In genomic region chr9:107384396-107384795, GRCm38 (mm10) we compare ENCODE assay signal across 19 mouse cellular contexts. TPM values are rescaled to one million over a fixed set of nuclear protein-coding genes. Genes with fewer than 3 reads are reported as not detected.
A peak's percentile ranks its signal among the peaks of the same experiment; 100 is the strongest.
DNase-seq lines count a peak whose midpoint lies in the region; ATAC-seq and TF ChIP-seq lines count a peak whose summit lies in the region.
"Had no signal": no experiment of that assay in that cellular context is flagged by ENCODE, and none has a peak within 500 bp of the region (broad histone marks: within the 10 kb centered on the region; RNA-seq: fewer than 3 reads in every experiment).

No protein-coding gene starts in this region.

- no peak overlapping the region for H3K27ac ChIP-seq in hindbrain, postnatal 0 days
- no peak overlapping the region for H3K27ac ChIP-seq in hindbrain, embryonic 13.5 days
- H3K27ac ChIP-seq in midbrain, embryonic 13.5 days = 0 out of 2 replicates have a peak overlapping the region, but pooled peaks have one; percentile 19
- no peak overlapping the region for H3K27ac ChIP-seq in midbrain, embryonic 14.5 days (replicated peaks; ENCODE audit: low read depth, low read length)
- H3K27ac ChIP-seq: embryonic facial prominence, embryonic 10.5 days; forebrain, embryonic 13.5 days; hindbrain, embryonic 12.5 days; limb, embryonic 13.5 days; liver, embryonic 13.5 days; neural tube, embryonic 12.5 days had no signal

- peak; percentile 45 for DNase-seq in hindbrain, postnatal 0 days (ENCODE audit: low spot score)
- DNase-seq in midbrain, embryonic 14.5 days = no peak
- DNase-seq in cerebellum, adult 8-10 months = peak; percentile 58
- no peak for DNase-seq in lung, postnatal 36 days
- no peak for DNase-seq in right cerebral cortex, adult 2 months (ENCODE audit: low spot score in 2 of 2)
- DNase-seq: adrenal gland, adult 2 months; gastrocnemius, postnatal 36 days; liver, embryonic 13.5 days; lung, embryonic 14.5 days; lung, postnatal 4 days; right cerebral cortex, adult 18-20 months; thymus, postnatal 14 days had no signal

- no peaks in the 10 kb centered on the region; the same call in 1 of the 2 replicates for H3K4me1 ChIP-seq in hindbrain, postnatal 0 days (ENCODE audit: insufficient read depth, low read length)
- peaks cover 50% of the 10 kb centered on the region for H3K4me1 ChIP-seq in hindbrain, embryonic 13.5 days (replicated peaks)
- H3K4me1 ChIP-seq in midbrain, embryonic 13.5 days (replicated peaks) = peaks cover 34% of the 10 kb centered on the region
- 0 out of 2 replicates have a peak, but pooled peaks cover 11% of the 10 kb centered on the region for H3K4me1 ChIP-seq in midbrain, embryonic 14.5 days (ENCODE audit: control insufficient read depth, insufficient read depth, low read length)
- H3K4me1 ChIP-seq: liver, embryonic 13.5 days had no signal

- H3K9ac ChIP-seq in hindbrain, postnatal 0 days (replicated peaks; ENCODE audit: low read length) = no peak overlapping the region
- H3K9ac ChIP-seq in hindbrain, embryonic 13.5 days = no peak overlapping the region
- no peak overlapping the region for H3K9ac ChIP-seq in midbrain, embryonic 13.5 days (replicated peaks)
- no peak overlapping the region for H3K9ac ChIP-seq in midbrain, embryonic 14.5 days (replicated peaks; ENCODE audit: low read length)
- H3K9ac ChIP-seq: forebrain, embryonic 13.5 days; hindbrain, embryonic 12.5 days; limb, embryonic 13.5 days; liver, embryonic 13.5 days; lung, embryonic 14.5 days; neural tube, embryonic 12.5 days had no signal

- H3K36me3 ChIP-seq in hindbrain, postnatal 0 days (ENCODE audit: insufficient read depth, low read length) = no peaks in the 10 kb centered on the region
- H3K36me3 ChIP-seq in hindbrain, embryonic 13.5 days = no peaks in the 10 kb centered on the region
- no peaks in the 10 kb centered on the region for H3K36me3 ChIP-seq in midbrain, embryonic 13.5 days
- H3K36me3 ChIP-seq in midbrain, embryonic 14.5 days (ENCODE audit: control insufficient read depth, insufficient read depth, low read length) = no peaks in the 10 kb centered on the region
- H3K36me3 ChIP-seq: embryonic facial prominence, embryonic 10.5 days; hindbrain, embryonic 12.5 days; limb, embryonic 13.5 days; liver, embryonic 13.5 days; neural tube, embryonic 12.5 days had no signal

- no peaks in the 10 kb centered on the region for H3K9me3 ChIP-seq in hindbrain, postnatal 0 days (ENCODE audit: low read length)
- no peaks in the 10 kb centered on the region for H3K9me3 ChIP-seq in hindbrain, embryonic 13.5 days
- no peaks in the 10 kb centered on the region for H3K9me3 ChIP-seq in midbrain, embryonic 13.5 days
- no peaks in the 10 kb centered on the region for H3K9me3 ChIP-seq in midbrain, embryonic 14.5 days (ENCODE audit: control insufficient read depth, low read length)
- H3K9me3 ChIP-seq: embryonic facial prominence, embryonic 10.5 days; forebrain, embryonic 13.5 days; hindbrain, embryonic 12.5 days; limb, embryonic 13.5 days; liver, embryonic 13.5 days; neural tube, embryonic 12.5 days had no signal

- ATAC-seq in hindbrain, postnatal 0 days = 0 out of 2 replicates have a peak, but pooled peaks have one; percentile 38
- ATAC-seq in hindbrain, embryonic 13.5 days (ENCODE audit: low FRiP score) = no peak
- no peak for ATAC-seq in midbrain, embryonic 13.5 days
- ATAC-seq in midbrain, embryonic 14.5 days (ENCODE audit: low FRiP score, low TSS enrichment) = no peak
- ATAC-seq: forebrain, embryonic 13.5 days had no signal

- H3K4me3 ChIP-seq in hindbrain, postnatal 0 days (ENCODE audit: low read length) = no peak overlapping the region
- no peak overlapping the region for H3K4me3 ChIP-seq in hindbrain, embryonic 13.5 days
- H3K4me3 ChIP-seq in midbrain, embryonic 13.5 days (replicated peaks) = no peak overlapping the region
- H3K4me3 ChIP-seq in midbrain, embryonic 14.5 days (replicated peaks; ENCODE audit: low read depth, low read length) = no peak overlapping the region
- H3K4me3 ChIP-seq: embryonic facial prominence, embryonic 10.5 days; forebrain, embryonic 13.5 days; hindbrain, embryonic 12.5 days; limb, embryonic 13.5 days; liver, embryonic 13.5 days; neural tube, embryonic 12.5 days had no signal

- H3K27me3 ChIP-seq in hindbrain, postnatal 0 days (ENCODE audit: insufficient read depth, low read length) = peaks cover 9% of the 10 kb centered on the region
- peaks cover 60% of the 10 kb centered on the region for H3K27me3 ChIP-seq in hindbrain, embryonic 13.5 days
- H3K27me3 ChIP-seq in midbrain, embryonic 13.5 days = peaks cover 43% of the 10 kb centered on the region
- H3K27me3 ChIP-seq in midbrain, embryonic 14.5 days (ENCODE audit: control insufficient read depth, insufficient read depth, low read length) = peaks cover 14% of the 10 kb centered on the region

- TF ChIP-seq CTCF in hindbrain, postnatal 0 days (IDR thresholded peaks at IDR 0.05; ENCODE audit: low read depth) = no peak

- WGBS in hindbrain, postnatal 0 days = 24% methylated on average over 3 of the region's 3 CpGs
- WGBS in hindbrain, embryonic 13.5 days = 19% methylated on average over 3 of the region's 3 CpGs
- WGBS in midbrain, embryonic 13.5 days = 21% methylated on average over 3 of the region's 3 CpGs
- WGBS in midbrain, embryonic 14.5 days = 14% methylated on average over 3 of the region's 3 CpGs

- H3K4me2 ChIP-seq in hindbrain, postnatal 0 days (ENCODE audit: low read depth, low read length) = no peak overlapping the region
- no peak overlapping the region for H3K4me2 ChIP-seq in hindbrain, embryonic 13.5 days
- no peak overlapping the region for H3K4me2 ChIP-seq in midbrain, embryonic 13.5 days (replicated peaks)
- no peak overlapping the region for H3K4me2 ChIP-seq in midbrain, embryonic 14.5 days (ENCODE audit: low read length)
- H3K4me2 ChIP-seq: forebrain, embryonic 13.5 days; hindbrain, embryonic 12.5 days; limb, embryonic 13.5 days; liver, embryonic 13.5 days; lung, embryonic 14.5 days; neural tube, embryonic 12.5 days had no signal

RNA-seq across cellular contexts. Expression of gene Cacna2d2, which starts 15.0 kb away (rescaled TPM):
- 108 and 134 TPM in 2 replicates for total RNA-seq in hindbrain, postnatal 0 days (2014; rRNA removed)
- polyA plus RNA-seq in hindbrain, postnatal 0 days (2015; fragmentation: Nextera tagmentation; extraction: Ambion mirVana) = 7.1 and 7.6 TPM in 2 replicates
- polyA plus RNA-seq in hindbrain, embryonic 13.5 days (2015; fragmentation: Nextera tagmentation; extraction: Ambion mirVana) = 7.6 and 8.3 TPM in 2 replicates
- polyA plus RNA-seq in midbrain, embryonic 13.5 days (2015; fragmentation: Nextera tagmentation; extraction: Ambion mirVana) = 5.9 and 7.1 TPM in 2 replicates
- polyA plus RNA-seq in midbrain, embryonic 14.5 days (2014; fragmentation: Nextera tagmentation; extraction: Ambion mirVana) = 7.9 and 10.6 TPM in 2 replicates
- polyA plus RNA-seq: liver, embryonic 13.5 days; lung, embryonic 14.5 days had no signal

RNA-seq across cellular contexts. Expression of gene 6430571L13Rik, which starts 44.0 kb away (rescaled TPM):
- total RNA-seq in hindbrain, postnatal 0 days (2014; rRNA removed) = 12.5 and 27.7 TPM in 2 replicates
- polyA plus RNA-seq in hindbrain, postnatal 0 days (2015; fragmentation: Nextera tagmentation; extraction: Ambion mirVana) = 10.9 and 11.2 TPM in 2 replicates
- polyA plus RNA-seq in hindbrain, embryonic 13.5 days (2015; fragmentation: Nextera tagmentation; extraction: Ambion mirVana) = 7.8 and 8.3 TPM in 2 replicates
- 6.4 and 8.2 TPM in 2 replicates for polyA plus RNA-seq in midbrain, embryonic 13.5 days (2015; fragmentation: Nextera tagmentation; extraction: Ambion mirVana)
- polyA plus RNA-seq in midbrain, embryonic 14.5 days (2014; fragmentation: Nextera tagmentation; extraction: Ambion mirVana) = 4.1 and 6.3 TPM in 2 replicates

RNA-seq across cellular contexts. Expression of gene Hemk1, which starts 46.2 kb away (rescaled TPM):
- 14.8 and 18.1 TPM in 2 replicates for total RNA-seq in hindbrain, postnatal 0 days (2014; rRNA removed)
- polyA plus RNA-seq in hindbrain, postnatal 0 days (2015; fragmentation: Nextera tagmentation; extraction: Ambion mirVana) = 13.6 and 16.4 TPM in 2 replicates
- polyA plus RNA-seq in hindbrain, embryonic 13.5 days (2015; fragmentation: Nextera tagmentation; extraction: Ambion mirVana) = 17.0 and 17.4 TPM in 2 replicates
- 17.5 and 18.1 TPM in 2 replicates for polyA plus RNA-seq in midbrain, embryonic 13.5 days (2015; fragmentation: Nextera tagmentation; extraction: Ambion mirVana)
- 20.9 and 21.7 TPM in 2 replicates for polyA plus RNA-seq in midbrain, embryonic 14.5 days (2014; fragmentation: Nextera tagmentation; extraction: Ambion mirVana)

Comparison
In these comparisons a context has a peak if more than half of its experiments do, and no peak if none do; other contexts are left out.
1. DNase-seq: peak in hindbrain, postnatal 0 days (single experiment) and cerebellum, adult 8-10 months (single experiment); none in midbrain, embryonic 14.5 days (single experiment), lung, postnatal 36 days (single experiment) and right cerebral cortex, adult 2 months (0 of 2).